Mouse (Mus musculus) heart, embryonic 13.5 days (tissue): ENCODE results near the gene Ralgapb. TPM values are rescaled to one million over a fixed set of nuclear protein-coding genes. Genes with fewer than 3 reads are reported as not detected.
"Not testable (repeated sequence)": the region's sequence is repeated elsewhere in the genome, so short reads cannot be mapped to it uniquely, and the experiment has no call there.

Experiments used
- ATAC-seq: fragments of 200-750 bp; cut with Nextera tagmentation; 2 replicates; pipeline ENCODE4 v1.8.0; 2017; ENCODE audit warnings: moderate TSS enrichment; ENCODE audit not compliant: insufficient number of reproducible peaks, low FRiP score, low TSS enrichment; ENCODE audit errors: extremely low read depth
- H3K27ac ChIP-seq: fragments of 300-500 bp; sonication (generic); replicated peaks from 2 replicates; pipeline ENCODE4 v1.5.1; 2015; ENCODE audit warnings: moderate library complexity, mild to moderate bottlenecking, inconsistent platforms
- H3K27me3 ChIP-seq: fragments of 300-500 bp; sonication (generic); replicated peaks from 2 replicates; pipeline ENCODE4 v1.6.1; 2015; ENCODE audit warnings: mild to moderate bottlenecking, inconsistent platforms
- H3K36me3 ChIP-seq: fragments of 300-500 bp; sonication (generic); 2 replicates; pipeline ENCODE4 v1.6.1; 2015; ENCODE audit warnings: mild to moderate bottlenecking, inconsistent platforms
- H3K4me1 ChIP-seq: fragments of 300-500 bp; sonication (generic); 2 replicates; pipeline ENCODE4 v1.6.1; 2015; ENCODE audit warnings: inconsistent platforms
- H3K4me2 ChIP-seq: fragments of 300-500 bp; sonication (generic); 2 replicates; pipeline ENCODE4 v1.6.1; 2015; ENCODE audit warnings: inconsistent platforms, mild to moderate bottlenecking, moderate library complexity
- H3K4me3 ChIP-seq: fragments of 300-500 bp; sonication (generic); 2 replicates; pipeline ENCODE4 v1.5.1; 2015; ENCODE audit warnings: moderate library complexity, mild to moderate bottlenecking, inconsistent platforms
- H3K9ac ChIP-seq: fragments of 300-500 bp; sonication (generic); 2 replicates; pipeline ENCODE4 v1.6.1; 2015; ENCODE audit warnings: inconsistent platforms, mild to moderate bottlenecking, moderate library complexity
- H3K9me3 ChIP-seq: fragments of 300-500 bp; sonication (generic); 2 replicates; pipeline ENCODE4 v1.6.1; 2016; ENCODE audit warnings: inconsistent platforms
- WGBS: fragments of 180-500 bp; shearing (Covaris S2); methylation state at CpG from one replicate; pipeline ENCODE4 v1.1.7; 2015; ENCODE audit warnings: mixed read lengths; 5-methylcytosine and 5-hydroxymethylcytosine counted together
- polyA plus RNA-seq: library from polyadenylated mRNA; unstranded; fragments of >200 nt; fragmentation: Nextera tagmentation; extraction: Ambion mirVana; gene quantifications from 2 replicates; pipeline ENCODE4 v1.2.1, GENCODE M21; 2015

The Ralgapb gene
- polyA plus RNA-seq, 1 experiment from 2014 or later, result 11.2 TPM

DNA sequence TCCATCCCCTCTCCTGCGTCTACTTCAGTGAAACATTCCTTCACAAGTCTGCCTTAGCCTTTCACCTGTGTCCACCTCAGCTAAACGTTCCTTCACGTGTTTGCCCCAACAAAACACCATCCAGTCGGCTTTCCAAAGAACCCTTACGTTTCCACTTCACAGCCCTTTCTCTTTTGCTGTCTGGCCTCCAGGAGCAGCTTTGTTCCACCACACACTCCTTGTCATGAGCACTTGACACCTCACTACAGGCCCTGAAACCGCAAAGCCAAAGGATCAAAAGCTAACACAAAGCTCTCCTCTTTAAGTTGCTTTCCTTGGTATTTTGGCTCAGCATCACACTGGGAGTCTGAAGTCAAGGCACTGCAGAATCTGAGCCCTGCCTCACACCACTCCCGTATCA, 36.1 kb upstream of the Ralgapb start:
- Histone ChIP-seq H3K9ac (no peak overlapping the region), H3K27ac (no peak overlapping the region), H3K9me3 (no peaks in the 10 kb centered on the region), H3K27me3 (peaks cover 62% of the 10 kb centered on the region), H3K4me1 (peaks cover 9% of the 10 kb centered on the region), H3K4me3 (no peak overlapping the region), H3K36me3 (no peaks in the 10 kb centered on the region), H3K4me2 (no peak overlapping the region)
- ATAC-seq, result no peak
- WGBS, result 59% methylated on average over 7 of the region's 7 CpGs

DNA sequence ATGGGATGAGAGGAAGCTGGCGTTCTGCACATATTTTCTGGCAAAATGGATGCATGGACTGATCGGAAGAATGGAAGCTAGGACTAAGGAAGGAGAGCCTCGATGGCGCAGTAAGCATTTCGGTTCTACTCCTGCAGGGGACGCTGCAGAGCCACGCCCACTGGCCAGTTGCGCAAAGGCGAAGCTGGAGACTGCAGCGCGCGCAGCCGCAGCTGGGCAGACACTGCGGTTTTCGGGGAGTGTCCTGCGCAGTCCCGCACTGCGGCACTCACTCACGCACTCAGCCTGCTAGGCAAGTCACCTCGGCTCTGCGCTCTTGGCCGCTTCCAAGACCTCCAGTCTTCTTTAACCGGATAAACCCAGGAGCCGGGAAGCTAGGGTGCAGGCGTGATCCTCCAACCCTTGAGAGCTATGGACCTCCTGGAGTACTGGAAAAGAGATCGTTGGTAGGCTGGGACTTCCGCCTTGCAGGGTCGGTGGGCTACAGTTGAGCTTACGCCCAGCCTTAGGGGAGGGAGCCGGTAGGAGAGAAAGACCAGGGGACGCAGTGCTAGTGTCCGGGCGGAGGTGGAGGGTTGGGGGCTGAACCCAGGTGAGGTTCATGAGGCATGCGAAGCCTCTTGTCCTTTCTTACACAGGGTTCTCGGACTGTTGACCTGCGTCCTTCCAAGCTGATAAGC, 34.1 kb upstream of the Ralgapb start, which contains the start of gene Snhg11:
Gene Snhg11, plus strand, starts transcription at position 196 of the 680 bp plus-strand sequence.
- Histone ChIP-seq H3K36me3 (no peaks in the 10 kb centered on the region), H3K4me1 (peaks cover 9% of the 10 kb centered on the region), H3K27ac (no peak within 1 kb of the TSS), H3K4me2 (peak within 1 kb of the TSS; percentile 66), H3K4me3 (peak within 1 kb of the TSS; percentile 43), H3K27me3 (peaks cover 63% of the 10 kb centered on the region), H3K9me3 (no peaks in the 10 kb centered on the region), H3K9ac (peak within 1 kb of the TSS; percentile 50; the same call in 1 of the 2 replicates)
- no peak for ATAC-seq
- 2% methylated on average over 36 of the region's 36 CpGs for WGBS

DNA sequence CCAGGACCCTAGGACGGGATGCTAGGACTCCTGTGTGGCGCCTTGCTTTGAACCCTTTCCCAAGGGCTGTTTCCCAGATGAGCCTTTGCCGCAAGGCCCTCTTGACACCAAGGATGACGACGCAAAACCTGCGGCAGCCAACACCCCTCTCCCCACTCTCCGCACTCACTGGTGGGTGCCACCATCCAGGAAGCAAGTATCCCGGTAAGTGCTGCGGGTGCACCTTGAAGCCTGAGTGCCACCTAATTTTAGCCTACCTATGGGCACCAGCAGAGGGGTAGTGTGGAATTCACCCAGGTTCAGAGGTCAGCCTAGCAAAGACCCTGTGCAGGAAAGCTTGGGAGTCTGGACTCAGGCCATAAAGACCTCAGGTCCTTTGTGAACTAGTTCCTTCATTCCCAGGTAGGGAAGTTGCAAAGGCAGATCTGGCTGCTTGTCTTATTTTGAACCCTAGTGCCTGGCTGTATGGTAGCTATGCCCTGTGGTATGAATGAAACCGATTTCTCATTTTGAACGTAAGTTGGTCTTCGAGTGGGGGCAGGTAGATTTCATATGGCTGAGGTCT, 33.4 kb upstream of the Ralgapb start:
- H3K27me3 ChIP-seq, result peaks cover 62% of the 10 kb centered on the region
- peak overlapping the region; percentile 66; the same call in 1 of the 2 replicates for H3K4me2 ChIP-seq
- peak overlapping the region; percentile 43; the same call in 1 of the 2 replicates for H3K4me3 ChIP-seq
- no peaks in the 10 kb centered on the region for H3K9me3 ChIP-seq
- H3K9ac ChIP-seq, result no peak overlapping the region
- WGBS, result 24% methylated on average over 12 of the region's 12 CpGs
- H3K4me1 ChIP-seq, result peaks cover 9% of the 10 kb centered on the region
- no peak for ATAC-seq
- H3K27ac ChIP-seq, result no peak overlapping the region
- no peaks in the 10 kb centered on the region for H3K36me3 ChIP-seq

DNA sequence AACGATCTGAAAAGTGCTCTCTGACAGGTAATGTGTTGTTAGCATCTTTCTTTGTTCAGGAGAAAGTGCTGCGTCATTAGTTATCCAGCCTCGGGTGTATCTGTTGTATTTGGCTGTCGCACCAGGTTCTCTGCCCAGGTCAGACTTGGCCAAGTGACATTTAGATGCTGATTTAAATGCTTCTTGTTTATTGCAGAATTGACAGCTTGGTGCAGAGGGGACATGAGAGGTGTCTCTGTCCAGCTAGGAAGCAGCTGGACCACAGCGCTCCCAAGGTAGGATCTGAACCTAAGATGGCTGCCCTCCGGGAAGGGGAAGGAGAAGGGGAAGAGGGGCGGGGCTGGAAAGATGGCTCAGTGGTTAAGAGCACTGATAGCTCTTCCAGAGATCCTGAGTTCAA, 32.9 kb upstream of the Ralgapb start:
- peaks cover 58% of the 10 kb centered on the region for H3K27me3 ChIP-seq
- ATAC-seq, result no peak
- WGBS, result 62% methylated on average over 7 of the region's 7 CpGs

DNA sequence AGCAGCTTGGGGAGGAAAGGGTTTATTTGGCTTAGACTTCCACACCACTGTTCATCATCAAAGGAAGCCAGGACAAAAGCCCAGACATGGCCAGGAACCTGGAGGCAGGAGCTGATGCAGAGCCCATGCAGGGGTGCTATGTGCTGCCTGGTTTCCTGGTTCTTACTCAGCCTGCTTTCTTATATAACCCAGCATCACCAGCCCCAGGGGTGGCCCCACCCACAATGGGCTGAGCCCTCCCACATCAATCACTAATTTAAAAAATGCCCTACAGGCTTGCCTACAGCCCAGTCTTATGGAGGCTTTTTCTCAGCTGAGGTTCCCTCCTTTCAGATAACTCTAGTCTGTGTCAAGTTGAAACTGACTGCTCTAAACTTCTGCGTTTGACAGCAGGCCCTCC, 31.8 kb upstream of the Ralgapb start:
- Histone ChIP-seq H3K4me1 (peaks cover 9% of the 10 kb centered on the region), H3K4me2 (no peak overlapping the region), H3K9me3 (no peaks in the 10 kb centered on the region), H3K36me3 (no peaks in the 10 kb centered on the region), H3K27me3 (peaks cover 58% of the 10 kb centered on the region), H3K9ac (no peak overlapping the region), H3K4me3 (no peak overlapping the region), H3K27ac (no peak overlapping the region)
- no peak for ATAC-seq
- 78% methylated on average over 1 of the region's 1 CpGs for WGBS

More for the DNA sequence above, 32.9 kb upstream of the Ralgapb start:
- no peak overlapping the region for H3K9ac ChIP-seq
- no peaks in the 10 kb centered on the region for H3K9me3 ChIP-seq
- no peak overlapping the region for H3K4me2 ChIP-seq
- peaks cover 9% of the 10 kb centered on the region for H3K4me1 ChIP-seq
- no peaks in the 10 kb centered on the region for H3K36me3 ChIP-seq
- no peak overlapping the region for H3K27ac ChIP-seq
- no peak overlapping the region for H3K4me3 ChIP-seq

- Histone ChIP-seq H3K27me3 (peaks cover 41% of the 10 kb centered on the region), H3K27ac (no peak overlapping the region), H3K4me1 (peaks cover 9% of the 10 kb centered on the region), H3K9ac (0 out of 2 replicates have a peak overlapping the region, but pooled peaks have one; percentile 7), H3K36me3 (no peaks in the 10 kb centered on the region), H3K4me2 (no peak overlapping the region), H3K9me3 (no peaks in the 10 kb centered on the region), H3K4me3 (no peak overlapping the region)
- 43% methylated on average over 13 of the region's 13 CpGs for WGBS
- ATAC-seq, result no peak
These were observed 30.1 kb upstream of the Ralgapb start for GRCm38 (mm10) chr2:158379354-158380078.

GRCm38 (mm10) chr2:158386072-158386471, 23.6 kb upstream of the Ralgapb start:
- WGBS, result 28% methylated on average over 8 of the region's 8 CpGs
- no peak overlapping the region for H3K9ac ChIP-seq
- no peaks in the 10 kb centered on the region for H3K4me1 ChIP-seq
- H3K4me2 ChIP-seq, result no peak overlapping the region
- no peak for ATAC-seq
- H3K36me3 ChIP-seq, result no peaks in the 10 kb centered on the region
- H3K9me3 ChIP-seq, result no peaks in the 10 kb centered on the region
- 0 out of 2 replicates have a peak, but pooled peaks cover 4% of the 10 kb centered on the region for H3K27me3 ChIP-seq
- no peak overlapping the region for H3K27ac ChIP-seq
- no peak overlapping the region for H3K4me3 ChIP-seq

DNA sequence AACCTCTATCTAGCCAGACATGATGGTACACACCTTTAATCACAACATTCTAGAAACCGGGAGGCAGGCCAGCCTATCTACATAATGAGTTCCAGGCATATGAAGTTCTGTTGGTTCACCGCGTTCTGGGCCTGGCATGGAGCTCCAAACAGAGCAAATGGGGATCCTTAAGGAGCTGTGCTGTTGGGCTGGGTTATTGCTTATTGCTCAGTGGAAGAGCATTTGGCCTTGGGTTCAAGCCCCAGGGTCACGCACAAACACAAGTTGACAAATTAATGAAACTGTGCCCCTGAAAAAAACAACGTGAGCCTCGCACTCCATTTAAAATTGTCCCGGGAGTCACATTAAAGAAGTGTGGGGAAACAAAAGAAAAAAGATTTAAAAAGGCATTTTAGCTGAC, 20.2 kb upstream of the Ralgapb start:
- Histone ChIP-seq H3K4me3 (no peak overlapping the region), H3K9ac (no peak overlapping the region), H3K4me2 (no peak overlapping the region), H3K9me3 (no peaks in the 10 kb centered on the region), H3K27ac (no peak overlapping the region), H3K36me3 (no peaks in the 10 kb centered on the region), H3K27me3 (0 out of 2 replicates have a peak, but pooled peaks cover 4% of the 10 kb centered on the region), H3K4me1 (no peaks in the 10 kb centered on the region)
- WGBS, result 83% methylated on average over 7 of the region's 7 CpGs
- ATAC-seq, result no peak

GRCm38 (mm10) chr2:158396369-158396768, 13.3 kb upstream of the Ralgapb start:
- no peaks in the 10 kb centered on the region for H3K27me3 ChIP-seq
- H3K4me3 ChIP-seq, result no peak overlapping the region
- WGBS, result 76% methylated on average over 6 of the region's 6 CpGs
- no peaks in the 10 kb centered on the region for H3K4me1 ChIP-seq
- no peak overlapping the region for H3K27ac ChIP-seq
- H3K4me2 ChIP-seq, result no peak overlapping the region
- no peaks in the 10 kb centered on the region for H3K36me3 ChIP-seq
- H3K9ac ChIP-seq, result no peak overlapping the region
- H3K9me3 ChIP-seq, result no peaks in the 10 kb centered on the region
- ATAC-seq, result no peak

- not testable (repeated sequence) for H3K4me2 ChIP-seq, H3K4me1 ChIP-seq, H3K27me3 ChIP-seq, H3K9me3 ChIP-seq, H3K4me3 ChIP-seq, H3K9ac ChIP-seq, H3K36me3 ChIP-seq, ATAC-seq, H3K27ac ChIP-seq
- WGBS, result 65% methylated on average over 13 of the region's 13 CpGs
These were observed 12.5 kb upstream of the Ralgapb start for GRCm38 (mm10) chr2:158397140-158397539.

DNA sequence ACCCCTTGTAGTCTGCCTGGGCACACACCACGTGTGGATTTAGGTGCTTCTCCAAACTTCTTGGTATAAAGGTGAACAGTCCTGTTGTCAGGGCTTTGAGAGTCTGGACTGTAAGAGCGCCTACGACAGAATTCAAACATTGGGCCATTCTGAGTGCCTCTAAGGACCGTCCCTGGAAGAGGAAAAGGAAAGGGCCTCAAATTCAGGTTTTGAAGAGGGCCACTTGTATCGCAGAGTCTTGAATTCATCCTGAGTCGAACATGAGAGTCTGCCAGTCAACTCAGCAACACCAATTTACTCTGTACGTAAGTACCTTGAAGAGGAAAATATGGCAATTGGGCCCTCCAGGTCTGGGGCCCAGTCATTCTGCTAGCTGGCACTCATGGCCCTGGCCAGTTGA, 6.7 kb upstream of the Ralgapb start:
- Histone ChIP-seq H3K27me3 (peaks cover 4% of the 10 kb centered on the region), H3K4me2 (no peak overlapping the region), H3K9me3 (no peaks in the 10 kb centered on the region), H3K4me3 (no peak overlapping the region), H3K4me1 (no peaks in the 10 kb centered on the region), H3K27ac (no peak overlapping the region), H3K36me3 (no peaks in the 10 kb centered on the region), H3K9ac (no peak overlapping the region)
- 76% methylated on average over 7 of the region's 7 CpGs for WGBS
- no peak for ATAC-seq
